Mouse (Mus musculus): Measurements from ENCODE around the gene Elof1. TPM values are rescaled to one million over a fixed set of nuclear protein-coding genes. Genes with fewer than 3 reads are reported as not detected.
"Not testable (repeated sequence)": the region's sequence is repeated elsewhere in the genome, so short reads cannot be mapped to it uniquely, and the experiment has no call there.

Gene Elof1
- polyA plus RNA-seq, 1 experiment = not detected

- TF ChIP-seq CTCF (IDR thresholded peaks at IDR 0.05; ENCODE audit: insufficient read depth, low read depth, low read length) = 0 out of 2 replicates have a peak, but pooled peaks have one; percentile 21
- TF ChIP-seq POLR2A (IDR thresholded peaks at IDR 0.05; ENCODE audit: insufficient read depth, low read depth, low read length) = peak; percentile 99
- under 1% methylated on average over 65 of the region's 65 CpGs for WGBS
- Histone ChIP-seq H3K4me1 (ENCODE audit: control insufficient read depth, insufficient read depth, low read length) (peaks cover 11% of the 10 kb centered on the region), H3K27ac (ENCODE audit: insufficient read depth, low read depth, low read length) (peak within 1 kb of the TSS; percentile 89), H3K4me3 (ENCODE audit: insufficient read depth, low read depth, low read length) (peak within 1 kb of the TSS; percentile 94)
Measured at GRCm38 (mm10) chr9:22156497-22157245, 39.7 kb upstream of the Elof1 start, which contains the start of gene Pigyl. Gene Pigyl, plus strand, starts transcription at chr9:22156846.

GRCm38 (mm10) chr9:22155614-22156013, 38.6 kb upstream of the Elof1 start:
- 16% methylated on average over 10 of the region's 10 CpGs for WGBS

DNA sequence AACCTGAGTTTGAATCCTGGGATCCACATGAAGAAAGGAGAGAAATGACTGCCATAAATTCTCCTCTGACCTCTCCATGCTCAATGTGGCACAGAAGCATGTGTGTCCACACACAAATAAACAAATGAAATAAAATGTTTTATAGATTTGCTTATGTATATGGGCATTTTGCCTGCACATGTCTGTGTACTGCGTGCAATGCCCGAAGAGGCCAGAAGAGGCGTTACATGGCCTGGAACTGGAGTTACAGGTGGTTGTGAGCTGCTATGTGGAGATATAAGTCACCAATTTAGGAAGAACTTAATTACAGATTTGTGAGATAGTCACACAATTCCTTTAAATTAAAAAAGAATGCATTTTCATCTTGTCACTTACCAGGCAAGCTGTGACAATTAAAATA, 36.8 kb upstream of the Elof1 start:
- Histone ChIP-seq H3K4me1 (ENCODE audit: control insufficient read depth, insufficient read depth, low read length) (peaks cover 11% of the 10 kb centered on the region), H3K27ac (ENCODE audit: insufficient read depth, low read depth, low read length) (no peak overlapping the region), H3K4me3 (ENCODE audit: insufficient read depth, low read depth, low read length) (no peak overlapping the region)
- 90% methylated on average over 3 of the region's 3 CpGs for WGBS
- TF ChIP-seq POLR2A (IDR thresholded peaks at IDR 0.05; ENCODE audit: insufficient read depth, low read depth, low read length) = no peak
- no peak for TF ChIP-seq CTCF (IDR thresholded peaks at IDR 0.05; ENCODE audit: insufficient read depth, low read depth, low read length)

More at GRCm38 (mm10) chr9:22155614-22156013, 38.6 kb upstream of the Elof1 start:
- TF ChIP-seq POLR2A (IDR thresholded peaks at IDR 0.05; ENCODE audit: insufficient read depth, low read depth, low read length) (no peak), CTCF (IDR thresholded peaks at IDR 0.05; ENCODE audit: insufficient read depth, low read depth, low read length) (peak; percentile 37; the same call in 1 of the 2 replicates)
- Histone ChIP-seq H3K4me1 (ENCODE audit: control insufficient read depth, insufficient read depth, low read length) (peaks cover 11% of the 10 kb centered on the region), H3K27ac (ENCODE audit: insufficient read depth, low read depth, low read length) (no peak overlapping the region), H3K4me3 (ENCODE audit: insufficient read depth, low read depth, low read length) (no peak overlapping the region)

DNA sequence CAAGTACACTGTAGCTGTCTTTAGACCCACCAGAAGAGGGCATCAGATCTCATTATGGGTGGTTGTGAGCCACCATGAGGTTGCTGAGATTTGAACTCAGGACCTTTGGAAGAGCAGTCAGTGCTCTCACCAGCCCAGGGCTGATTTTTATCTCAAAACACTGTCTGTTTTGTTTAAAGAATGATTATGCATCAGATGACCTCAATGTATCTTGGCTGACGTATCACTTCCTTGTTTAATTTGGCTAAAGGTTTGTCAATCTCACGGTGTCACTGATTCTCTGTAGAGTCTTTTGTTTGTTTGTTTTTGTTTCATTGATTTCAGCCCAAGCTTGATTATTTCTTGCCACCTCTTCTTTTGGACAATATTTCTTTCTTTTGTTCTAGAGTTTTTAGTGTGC, 34.0 kb upstream of the Elof1 start:
- 71% methylated on average over 2 of the region's 2 CpGs for WGBS
- TF ChIP-seq POLR2A (IDR thresholded peaks at IDR 0.05; ENCODE audit: insufficient read depth, low read depth, low read length) = no peak
- TF ChIP-seq CTCF (IDR thresholded peaks at IDR 0.05; ENCODE audit: insufficient read depth, low read depth, low read length) = no peak
- Histone ChIP-seq H3K4me1 (ENCODE audit: control insufficient read depth, insufficient read depth, low read length) (peaks cover 3% of the 10 kb centered on the region; the same call in 1 of the 2 replicates), H3K27ac (ENCODE audit: insufficient read depth, low read depth, low read length) (no peak overlapping the region), H3K4me3 (ENCODE audit: insufficient read depth, low read depth, low read length) (no peak overlapping the region)

- H3K4me1 ChIP-seq (ENCODE audit: control insufficient read depth, insufficient read depth, low read length); H3K4me3 ChIP-seq (ENCODE audit: insufficient read depth, low read depth, low read length); H3K27ac ChIP-seq (ENCODE audit: insufficient read depth, low read depth, low read length): not testable (repeated sequence)
- 81% methylated on average over 7 of the region's 7 CpGs for WGBS
Measured at GRCm38 (mm10) chr9:22150249-22150693, 33.3 kb upstream of the Elof1 start.

- no peak overlapping the region for H3K4me3 ChIP-seq (ENCODE audit: insufficient read depth, low read depth, low read length)
- H3K4me1 ChIP-seq (ENCODE audit: control insufficient read depth, insufficient read depth, low read length) = no peaks in the 10 kb centered on the region
- TF ChIP-seq POLR2A (IDR thresholded peaks at IDR 0.05; ENCODE audit: insufficient read depth, low read depth, low read length) = no peak
- TF ChIP-seq CTCF (IDR thresholded peaks at IDR 0.05; ENCODE audit: insufficient read depth, low read depth, low read length) = no peak
- no peak overlapping the region for H3K27ac ChIP-seq (ENCODE audit: insufficient read depth, low read depth, low read length)
- WGBS = 82% methylated on average over 20 of the region's 20 CpGs
Measured at GRCm38 (mm10) chr9:22149426-22150248, 32.7 kb upstream of the Elof1 start.

DNA sequence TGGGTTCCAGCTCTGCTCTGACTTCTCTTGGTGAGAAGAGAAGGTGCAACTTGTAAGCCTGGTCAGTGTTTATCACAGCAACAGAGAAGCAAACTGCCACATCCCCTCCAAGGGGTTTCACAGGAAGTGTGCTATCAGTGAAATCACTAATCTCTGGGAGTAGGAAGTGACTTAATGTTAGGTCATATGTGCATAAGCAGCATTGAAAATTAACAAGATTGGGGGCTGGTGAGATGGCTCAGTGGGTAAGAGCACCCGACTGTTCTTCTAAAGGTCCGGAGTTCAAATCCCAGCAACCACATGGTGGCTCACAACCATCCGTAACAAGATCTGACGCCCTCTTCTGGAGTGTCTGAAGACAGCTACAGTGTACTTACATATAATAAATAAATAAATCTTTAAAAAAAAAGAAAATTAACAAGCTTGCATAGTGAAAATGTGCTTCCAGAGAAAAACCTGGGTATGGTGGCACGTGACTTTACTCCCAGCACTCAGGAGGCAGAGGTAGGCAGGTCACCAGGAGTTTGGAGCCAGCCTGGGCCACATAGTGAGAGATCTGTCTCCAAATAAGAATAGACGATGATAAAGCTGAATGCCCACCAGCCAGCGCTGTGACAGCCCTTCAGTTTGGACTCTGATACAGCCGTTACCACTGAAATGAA, 27.5 kb upstream of the Elof1 start:
- H3K27ac ChIP-seq (ENCODE audit: insufficient read depth, low read depth, low read length) = no peak overlapping the region
- no peaks in the 10 kb centered on the region for H3K4me1 ChIP-seq (ENCODE audit: control insufficient read depth, insufficient read depth, low read length)
- TF ChIP-seq CTCF (IDR thresholded peaks at IDR 0.05; ENCODE audit: insufficient read depth, low read depth, low read length) (no peak), POLR2A (IDR thresholded peaks at IDR 0.05; ENCODE audit: insufficient read depth, low read depth, low read length) (no peak)
- H3K4me3 ChIP-seq (ENCODE audit: insufficient read depth, low read depth, low read length) = no peak overlapping the region
- 89% methylated on average over 8 of the region's 8 CpGs for WGBS

- no peak overlapping the region for H3K4me3 ChIP-seq (ENCODE audit: insufficient read depth, low read depth, low read length)
- 50% methylated on average over 17 of the region's 17 CpGs for WGBS
- TF ChIP-seq CTCF (IDR thresholded peaks at IDR 0.05; ENCODE audit: insufficient read depth, low read depth, low read length) = peak; percentile 38; the same call in 1 of the 2 replicates
- TF ChIP-seq POLR2A (IDR thresholded peaks at IDR 0.05; ENCODE audit: insufficient read depth, low read depth, low read length) = no peak
- H3K27ac ChIP-seq (ENCODE audit: insufficient read depth, low read depth, low read length) = no peak overlapping the region
- no peaks in the 10 kb centered on the region for H3K4me1 ChIP-seq (ENCODE audit: control insufficient read depth, insufficient read depth, low read length)
Measured at GRCm38 (mm10) chr9:22143108-22144037, 26.4 kb upstream of the Elof1 start.
